Mouse (Mus musculus) left cerebral cortex, adult 8-10 months (tissue): ENCODE results near the gene Thop1. TPM values are rescaled to one million over a fixed set of nuclear protein-coding genes. Genes with fewer than 3 reads are reported as not detected.

Experiments used
- DNase-seq, 2 experiments: peaks; one replicate each; pipeline ENCODE4 v3.0.0; 2022; ENCODE audit warnings: low spot score in 2 of 2
- microRNA-seq, 2 experiments: library from miRNA; unstranded; fragments of <30 nt; microRNA quantifications; one replicate each; pipeline ENCODE4 v1.2.0; 2022
- total RNA-seq, 4 experiments: library from RNA; stranded (reverse); gene quantifications; 2 replicates each; pipeline ENCODE4 v1.2.4; 2022

Gene Thop1
- total RNA-seq, 4 experiments from 2014 or later, result 37.2 to 47.4 (median 43.3) TPM

DNA sequence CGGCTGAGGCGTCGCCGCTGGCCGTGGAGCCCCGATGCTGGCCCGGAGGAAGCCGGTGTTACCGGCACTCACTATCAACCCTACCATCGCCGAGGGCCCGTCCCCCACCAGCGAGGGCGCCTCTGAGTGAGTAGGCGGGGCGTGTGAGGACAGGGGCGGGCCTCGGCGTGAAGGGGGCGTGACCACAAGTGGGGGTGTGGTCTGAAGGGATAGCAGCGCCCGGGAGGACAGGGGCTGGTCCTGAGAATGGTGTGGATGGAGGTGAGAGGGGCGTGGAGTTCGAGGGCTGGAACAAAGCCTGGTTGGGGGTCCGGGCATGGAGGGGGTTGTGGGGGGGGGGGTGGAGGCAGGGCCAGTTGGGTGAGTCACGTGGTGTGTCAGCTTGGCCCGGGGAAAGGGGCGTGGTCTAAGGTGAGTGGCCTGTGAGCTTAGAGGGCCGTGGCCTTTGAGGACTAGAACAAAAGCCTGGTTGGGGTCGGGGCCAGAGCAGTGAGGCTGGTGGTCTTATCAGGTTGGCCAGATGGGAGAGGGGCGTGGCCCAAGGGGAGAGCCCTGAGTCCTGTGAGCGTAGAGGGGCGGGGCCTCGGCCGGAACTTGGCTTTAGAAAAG, 36.4 kb downstream of the Thop1 start:
- peak in 1 of 2 experiments; percentile 80 for DNase-seq

DNA sequence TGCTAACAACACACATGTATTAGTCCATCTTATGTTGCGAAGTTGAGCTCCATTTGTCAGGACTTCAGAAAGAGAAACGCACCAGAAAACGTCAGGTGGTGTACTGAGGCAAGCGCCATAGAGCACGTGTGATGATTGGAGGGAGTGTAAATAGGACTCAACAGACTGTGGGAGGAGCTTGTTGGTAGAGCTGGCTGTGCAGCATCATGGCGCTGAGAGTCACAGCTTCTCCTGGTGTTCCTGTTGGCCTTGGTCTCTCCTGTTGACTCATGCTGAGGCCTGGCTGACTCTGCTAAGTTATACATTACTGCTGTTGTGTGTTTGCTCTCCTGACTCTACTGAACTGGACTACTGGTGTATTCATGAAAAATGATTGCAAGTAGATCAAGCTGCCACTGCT, 43.1 kb downstream of the Thop1 start:
- no peak for DNase-seq

DNA sequence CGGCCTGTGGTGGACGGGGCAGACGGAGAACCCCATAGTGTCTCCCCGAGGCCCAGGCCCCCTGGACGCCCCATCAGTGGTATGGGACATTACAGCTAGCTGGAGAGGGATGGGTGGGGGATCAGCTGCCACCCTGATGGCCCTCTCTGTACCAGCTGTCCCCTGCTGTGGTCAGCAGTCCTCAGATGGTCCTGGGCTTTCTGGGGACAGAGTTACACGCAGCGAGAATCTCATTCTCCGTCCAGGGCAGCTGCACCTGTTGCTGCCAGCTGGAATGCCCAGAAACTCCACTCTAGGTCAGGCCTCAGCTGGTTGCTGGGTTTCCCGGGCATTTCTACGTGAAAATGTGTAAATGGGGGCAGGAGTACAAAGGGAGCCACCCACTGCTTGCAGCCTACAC, 49.8 kb downstream of the Thop1 start:
- DNase-seq, result no peak

DNA sequence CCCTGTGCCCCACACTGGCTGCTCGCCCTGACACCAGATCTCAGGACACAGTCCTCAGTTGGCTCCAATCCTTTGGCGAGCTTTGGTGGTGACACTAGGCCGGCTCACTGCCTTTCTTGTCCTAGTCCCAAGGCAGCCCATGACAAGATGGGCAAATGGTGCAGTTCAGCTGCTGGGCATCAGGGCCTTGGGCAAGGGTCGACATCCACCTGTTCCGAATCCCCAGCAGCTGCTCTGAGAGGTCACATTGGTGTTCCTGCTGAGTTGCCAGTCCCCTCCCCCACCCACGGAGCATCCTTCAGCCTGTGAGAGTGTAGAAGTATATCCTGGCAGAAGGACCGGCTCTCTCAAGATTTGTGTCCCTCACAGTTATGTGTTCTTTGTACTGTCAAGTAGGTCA, 50.8 kb downstream of the Thop1 start:
- no peak for DNase-seq

DNA sequence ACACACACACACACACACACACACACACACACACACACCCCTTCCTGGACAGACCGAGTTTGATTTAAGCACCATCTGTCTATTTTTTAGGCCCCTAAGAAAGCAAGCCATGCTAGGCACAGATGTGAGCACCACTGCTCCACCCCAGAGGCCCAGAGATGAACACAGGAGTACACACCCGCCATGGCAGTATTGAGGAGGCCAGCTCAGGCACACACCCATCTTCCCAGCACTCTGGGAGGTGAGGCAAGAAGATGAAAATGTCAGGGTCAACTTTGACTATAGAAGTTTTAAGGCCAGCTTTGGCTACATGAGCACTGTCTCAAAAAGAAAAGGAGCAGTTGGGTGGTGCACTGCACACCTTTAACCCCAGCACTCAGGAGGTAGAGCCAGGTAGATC, 53.1 kb downstream of the Thop1 start:
- no peak for DNase-seq

DNA sequence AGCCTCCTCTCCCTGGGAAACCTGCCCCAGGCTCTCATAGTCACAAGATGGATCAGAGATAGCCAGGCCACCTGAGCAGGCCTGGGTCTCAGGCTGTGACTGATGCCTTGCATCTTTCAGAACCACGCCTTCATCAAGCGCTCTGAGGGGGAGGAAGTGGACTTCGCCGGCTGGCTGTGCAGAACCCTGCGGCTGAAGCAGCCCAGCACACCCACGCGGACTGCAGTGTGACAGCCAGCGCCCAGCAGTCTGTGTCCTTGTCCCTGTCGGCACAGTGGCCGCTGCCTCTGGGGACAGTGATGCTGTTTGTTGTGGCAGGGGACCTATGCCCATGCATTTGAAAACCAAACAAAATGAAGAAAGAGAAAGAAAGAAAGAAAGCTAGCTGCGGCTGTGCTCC, 53.7 kb downstream of the Thop1 start:
- DNase-seq, result no peak

Small RNAs within 50 kb of the gene (microRNA-seq; reads per million reads assigned to microRNA genes)
- gene Mir5615-1 (0 reads per million in 2 experiments), gene Mir5615-2 (0 reads per million in 2 experiments)

Other genes with a start within 250 kb of the Thop1 start
- 100 to 1,000 TPM; 505 to 586 (median 560) TPM for gene Oaz1, start 243.4 kb upstream of the Thop1 start, total RNA-seq
- gene Lingo3, start 226.0 kb upstream of the Thop1 start, total RNA-seq, result 10 to 100 TPM; 46.4 to 64.4 (median 48.1) TPM
- gene Lsm7, start 214.8 kb upstream of the Thop1 start, total RNA-seq, result 10 to 100 TPM; 35.4 to 57.9 (median 48.2) TPM
- 10 to 100 TPM; 42.1 to 52.3 (median 46.0) TPM for gene Sppl2b, start 214.8 kb upstream of the Thop1 start, total RNA-seq
- under 1 TPM; 0.22 to 0.60 (median 0.39) TPM for gene Tmprss9, start 198.2 kb upstream of the Thop1 start, total RNA-seq
- gene Timm13, start 169.1 kb upstream of the Thop1 start, total RNA-seq, result 100 to 1,000 TPM; 106 to 147 (median 124) TPM
- 10 to 100 TPM; 17.6 to 21.2 (median 20.1) TPM for gene Lmnb2, start 151.8 kb upstream of the Thop1 start, total RNA-seq
- gene Gadd45b, start 140.0 kb upstream of the Thop1 start, total RNA-seq, result 10 to 100 TPM; 13.8 to 24.0 (median 20.6) TPM
- 100 to 1,000 TPM; 204 to 252 (median 224) TPM for gene Gng7, start 55.1 kb upstream of the Thop1 start, total RNA-seq
- 100 to 1,000 TPM; 115 to 131 (median 118) TPM for gene Diras1, start 44.4 kb upstream of the Thop1 start, total RNA-seq
- 10 to 100 TPM; 53.9 to 58.9 (median 56.4) TPM for gene Slc39a3, start 32.6 kb upstream of the Thop1 start, total RNA-seq
- 100 to 1,000 TPM; 165 to 176 (median 169) TPM for gene Sgta, start 9.9 kb upstream of the Thop1 start, total RNA-seq
- gene Creb3l3, start 28.8 kb downstream of the Thop1 start, total RNA-seq, result under 1 TPM in 3 of 4 experiments, not detected in 1; 0.28 to 0.48 (median 0.37) TPM
- gene Map2k2, start 35.9 kb downstream of the Thop1 start, total RNA-seq, result 100 to 1,000 TPM; 121 to 132 (median 126) TPM
- 100 to 1,000 TPM; 106 to 115 (median 112) TPM for gene Zbtb7a, start 65.2 kb downstream of the Thop1 start, total RNA-seq
- gene Pias4, start 97.9 kb downstream of the Thop1 start, total RNA-seq, result 10 to 100 TPM; 22.0 to 30.4 (median 27.9) TPM
- gene Eef2, start 106.6 kb downstream of the Thop1 start, total RNA-seq, result 100 to 1,000 TPM; 928 to 998 (median 954) TPM
- 10 to 100 TPM; 65.1 to 70.9 (median 68.9) TPM for gene Dapk3, start 113.0 kb downstream of the Thop1 start, total RNA-seq
- gene 4930442H23Rik, start 113.8 kb downstream of the Thop1 start, total RNA-seq, result not detected
- under 1 TPM in 1 of 4 experiments, not detected in 3; 0.18 TPM for gene Nmrk2, start 132.0 kb downstream of the Thop1 start, total RNA-seq
- 100 to 1,000 TPM; 165 to 189 (median 171) TPM for gene Atcay, start 160.8 kb downstream of the Thop1 start, total RNA-seq
- 10 to 100 TPM; 58.4 to 65.1 (median 60.8) TPM for gene Zfr2, start 163.1 kb downstream of the Thop1 start, total RNA-seq
- gene Matk, start 182.9 kb downstream of the Thop1 start, total RNA-seq, result 100 to 1,000 TPM; 167 to 192 (median 183) TPM
- gene Mrpl54, start 196.9 kb downstream of the Thop1 start, total RNA-seq, result 10 to 100 TPM; 39.8 to 51.5 (median 47.8) TPM
- 10 to 100 TPM; 24.3 to 38.6 (median 27.6) TPM for gene Apba3, start 196.9 kb downstream of the Thop1 start, total RNA-seq
- gene Tjp3, start 221.5 kb downstream of the Thop1 start, total RNA-seq, result under 1 TPM in 3 of 4 experiments, not detected in 1; 0.23 to 1.00 (median 0.27) TPM
- gene Pip5k1c, start 222.9 kb downstream of the Thop1 start, total RNA-seq, result 100 to 1,000 TPM; 355 to 367 (median 361) TPM